Mouse (Mus musculus) lung, embryonic 16.5 days (tissue): Measurements from ENCODE around the gene R3hdm2. TPM values are rescaled to one million over a fixed set of nuclear protein-coding genes. Genes with fewer than 3 reads are reported as not detected.
A peak's percentile ranks its signal among the peaks of the same experiment; 100 is the strongest.

Source experiments
- ATAC-seq: fragments of 200-750 bp; cut with Nextera tagmentation; 2 replicates; pipeline ENCODE4 v1.8.0; 2017; ENCODE audit warnings: low read depth, mild to moderate bottlenecking, moderate library complexity
- H3K27ac ChIP-seq: fragments of 300-500 bp; sonication (generic); 2 replicates; pipeline ENCODE4 v1.5.1; 2014; ENCODE audit warnings: mild to moderate bottlenecking, control low read depth, low read length
- H3K27me3 ChIP-seq: fragments of 300-500 bp; sonication (generic); 2 replicates; pipeline ENCODE4 v1.6.1; 2014; ENCODE audit warnings: low read depth, low read length, mixed read lengths; ENCODE audit not compliant: control insufficient read depth, insufficient read depth
- H3K36me3 ChIP-seq: fragments of 300-500 bp; sonication (generic); 2 replicates; pipeline ENCODE4 v1.6.1; 2014; ENCODE audit warnings: low read length; ENCODE audit not compliant: control insufficient read depth, insufficient read depth
- H3K4me1 ChIP-seq: fragments of 300-500 bp; sonication (generic); replicated peaks from 2 replicates; pipeline ENCODE4 v1.6.1; 2014; ENCODE audit warnings: low read length, mixed read lengths; ENCODE audit not compliant: control insufficient read depth, insufficient read depth
- H3K4me2 ChIP-seq: fragments of 300-500 bp; sonication (generic); 2 replicates; pipeline ENCODE4 v1.6.1; 2014; ENCODE audit warnings: low read depth, low read length, control low read depth
- H3K4me3 ChIP-seq: fragments of 300-500 bp; sonication (generic); 2 replicates; pipeline ENCODE4 v1.5.1; 2014; ENCODE audit warnings: mild to moderate bottlenecking, low read length, control low read depth
- H3K9ac ChIP-seq: fragments of 300-500 bp; sonication (generic); 2 replicates; pipeline ENCODE4 v1.6.1; 2014; ENCODE audit warnings: low read length, control low read depth
- H3K9me3 ChIP-seq: fragments of 300-500 bp; sonication (generic); 2 replicates; pipeline ENCODE4 v1.6.1; 2016; ENCODE audit warnings: low read length; ENCODE audit not compliant: control insufficient read depth
- WGBS: fragments of 180-500 bp; shearing (Covaris S2); extraction: QIAGEN DNeasy Blood & Tissue Kit; methylation state at CpG from one replicate; pipeline ENCODE4 v1.1.7; 2014; 5-methylcytosine and 5-hydroxymethylcytosine counted together
- polyA plus RNA-seq: library from polyadenylated mRNA; unstranded; fragments of >200 nt; fragmentation: Nextera tagmentation; extraction: Ambion mirVana; gene quantifications from 2 replicates; pipeline ENCODE4 v1.2.1, GENCODE M21; 2015

The R3hdm2 gene
- polyA plus RNA-seq, 1 experiment from 2014 or later = 22.2 TPM

GRCm38 (mm10) chr10:127426670-127427069 lies 46.5 kb downstream of the R3hdm2 start:
- 23% methylated on average over 2 of the region's 2 CpGs for WGBS
- Histone ChIP-seq H3K4me1 (peaks cover 10% of the 10 kb centered on the region), H3K36me3 (no peaks in the 10 kb centered on the region), H3K9me3 (no peaks in the 10 kb centered on the region), H3K4me2 (no peak overlapping the region), H3K27ac (peak overlapping the region; percentile 43), H3K27me3 (no peaks in the 10 kb centered on the region), H3K4me3 (no peak overlapping the region), H3K9ac (no peak overlapping the region)
- peak; percentile 47 for ATAC-seq

GRCm38 (mm10) chr10:127427107-127427506 lies 47.0 kb downstream of the R3hdm2 start:
- Histone ChIP-seq H3K27me3 (no peaks in the 10 kb centered on the region), H3K4me2 (no peak overlapping the region), H3K27ac (peak overlapping the region; percentile 43; the same call in 1 of the 2 replicates), H3K9ac (no peak overlapping the region), H3K9me3 (no peaks in the 10 kb centered on the region), H3K36me3 (no peaks in the 10 kb centered on the region), H3K4me1 (peaks cover 7% of the 10 kb centered on the region), H3K4me3 (no peak overlapping the region)
- no peak for ATAC-seq
- WGBS = 71% methylated on average over 1 of the region's 1 CpGs

GRCm38 (mm10) chr10:127427987-127428386 lies 47.9 kb downstream of the R3hdm2 start:
- H3K36me3 ChIP-seq = no peaks in the 10 kb centered on the region
- H3K4me2 ChIP-seq = no peak overlapping the region
- H3K27ac ChIP-seq = no peak overlapping the region
- H3K4me1 ChIP-seq = peaks cover 7% of the 10 kb centered on the region
- no peaks in the 10 kb centered on the region for H3K27me3 ChIP-seq
- no peaks in the 10 kb centered on the region for H3K9me3 ChIP-seq
- no peak overlapping the region for H3K9ac ChIP-seq
- H3K4me3 ChIP-seq = no peak overlapping the region
- ATAC-seq = no peak
- WGBS = 89% methylated on average over 1 of the region's 1 CpGs

- ATAC-seq = no peak
- Histone ChIP-seq H3K27ac (no peak overlapping the region), H3K9ac (no peak overlapping the region), H3K36me3 (no peaks in the 10 kb centered on the region), H3K27me3 (no peaks in the 10 kb centered on the region), H3K9me3 (no peaks in the 10 kb centered on the region), H3K4me3 (no peak overlapping the region), H3K4me1 (peaks cover 7% of the 10 kb centered on the region), H3K4me2 (no peak overlapping the region)
- WGBS = 46% methylated on average over 1 of the region's 1 CpGs
These were observed 49.4 kb downstream of the R3hdm2 start for GRCm38 (mm10) chr10:127429538-127429937.

- ATAC-seq = no peak
- no peaks in the 10 kb centered on the region for H3K4me1 ChIP-seq
- H3K4me3 ChIP-seq = no peak overlapping the region
- no peaks in the 10 kb centered on the region for H3K36me3 ChIP-seq
- H3K27me3 ChIP-seq = no peaks in the 10 kb centered on the region
- no peak overlapping the region for H3K9ac ChIP-seq
- no peak overlapping the region for H3K27ac ChIP-seq
- H3K4me2 ChIP-seq = no peak overlapping the region
- 89% methylated on average over 4 of the region's 4 CpGs for WGBS
- no peaks in the 10 kb centered on the region for H3K9me3 ChIP-seq
These were observed 52.3 kb downstream of the R3hdm2 start for GRCm38 (mm10) chr10:127432466-127432865.

- H3K4me3 ChIP-seq = no peak overlapping the region
- WGBS = 79% methylated on average over 5 of the region's 5 CpGs
- no peak for ATAC-seq
- no peaks in the 10 kb centered on the region for H3K9me3 ChIP-seq
- no peaks in the 10 kb centered on the region for H3K4me1 ChIP-seq
- no peaks in the 10 kb centered on the region for H3K27me3 ChIP-seq
- H3K4me2 ChIP-seq = no peak overlapping the region
- H3K9ac ChIP-seq = no peak overlapping the region
- no peak overlapping the region for H3K27ac ChIP-seq
- H3K36me3 ChIP-seq = no peaks in the 10 kb centered on the region
These were observed 57.4 kb downstream of the R3hdm2 start for GRCm38 (mm10) chr10:127437354-127438113.

GRCm38 (mm10) chr10:127453701-127454100 lies 73.6 kb downstream of the R3hdm2 start:
- no peak overlapping the region for H3K27ac ChIP-seq
- H3K9me3 ChIP-seq = no peaks in the 10 kb centered on the region
- peaks cover 31% of the 10 kb centered on the region for H3K36me3 ChIP-seq
- H3K4me2 ChIP-seq = no peak overlapping the region
- no peaks in the 10 kb centered on the region for H3K27me3 ChIP-seq
- 96% methylated on average over 1 of the region's 1 CpGs for WGBS
- H3K4me3 ChIP-seq = no peak overlapping the region
- ATAC-seq = no peak
- H3K4me1 ChIP-seq = no peaks in the 10 kb centered on the region
- H3K9ac ChIP-seq = no peak overlapping the region

GRCm38 (mm10) chr10:127462411-127463096 lies 82.4 kb downstream of the R3hdm2 start:
- Histone ChIP-seq H3K4me3 (no peak overlapping the region), H3K4me1 (no peaks in the 10 kb centered on the region), H3K27me3 (no peaks in the 10 kb centered on the region), H3K4me2 (no peak overlapping the region), H3K36me3 (peaks cover 26% of the 10 kb centered on the region), H3K9ac (no peak overlapping the region), H3K9me3 (no peaks in the 10 kb centered on the region), H3K27ac (no peak overlapping the region)
- WGBS = 82% methylated on average over 5 of the region's 5 CpGs
- ATAC-seq = no peak

GRCm38 (mm10) chr10:127471281-127471988 lies 91.3 kb downstream of the R3hdm2 start:
- 47% methylated on average over 15 of the region's 15 CpGs for WGBS
- Histone ChIP-seq H3K4me3 (no peak overlapping the region), H3K9me3 (no peaks in the 10 kb centered on the region), H3K4me2 (no peak overlapping the region), H3K4me1 (no peaks in the 10 kb centered on the region), H3K36me3 (peaks cover 5% of the 10 kb centered on the region), H3K27ac (peak overlapping the region; percentile 30; the same call in 1 of the 2 replicates), H3K9ac (no peak overlapping the region), H3K27me3 (no peaks in the 10 kb centered on the region)
- peak; percentile 72 for ATAC-seq
